Mouse (Mus musculus): ENCODE results near the gene Rhox3a2.
"Not testable (repeated sequence)": the region's sequence is repeated elsewhere in the genome, so short reads cannot be mapped to it uniquely, and the experiment has no call there.

Gene Rhox3a2

GRCm38 (mm10) chrX:37379728-37380127, at the start of gene Rhox3a2:
Rhox3a2 (plus strand) TSS chrX:37380028.
- not testable (repeated sequence) for DNase-seq

- DNase-seq: not testable (repeated sequence)
These were observed 10.7 kb downstream of the Rhox3a2 start, which contains the start of gene Rhox4a2 for GRCm38 (mm10) chrX:37390548-37390947. Rhox4a2 (plus strand) TSS chrX:37390848.

GRCm38 (mm10) chrX:37411767-37412166, 31.9 kb downstream of the Rhox3a2 start, which contains the start of gene Rhox2b:
Rhox2b (plus strand) TSS chrX:37412067.
- DNase-seq: not testable (repeated sequence)

GRCm38 (mm10) chrX:37432194-37432593, 52.4 kb downstream of the Rhox3a2 start, which contains the start of gene Rhox4b:
Rhox4b (plus strand) TSS chrX:37432494.
- not testable (repeated sequence) for DNase-seq

Measured in kidney, adult 11 months (tissue).